Mouse (Mus musculus): ENCODE results near the gene Rhox2h.
"Not testable (repeated sequence)": the region's sequence is repeated elsewhere in the genome, so short reads cannot be mapped to it uniquely, and the experiment has no call there.

The Rhox2h gene

GRCm38 (mm10) chrX:37673177-37673576 is at the start of gene Rhox2h:
Gene Rhox2h, minus strand, starts transcription at chrX:37673277.
- DNase-seq (ENCODE audit: low read depth, low spot score): not testable (repeated sequence)

- no peak for DNase-seq (ENCODE audit: low read depth, low spot score)
These were observed 28.8 kb upstream of the Rhox2h start for GRCm38 (mm10) chrX:37701821-37702387.

- no peak for DNase-seq (ENCODE audit: low read depth, low spot score)
These were observed 19.2 kb upstream of the Rhox2h start for GRCm38 (mm10) chrX:37692261-37692660.

- DNase-seq (ENCODE audit: low read depth, low spot score): no peak
These were observed 10.1 kb upstream of the Rhox2h start for GRCm38 (mm10) chrX:37683031-37683715.

- not testable (repeated sequence) for DNase-seq (ENCODE audit: low read depth, low spot score)
These were observed 4.4 kb downstream of the Rhox2h start, which contains the start of gene Rhox3h for GRCm38 (mm10) chrX:37668664-37669063. Gene Rhox3h, minus strand, starts transcription at chrX:37668764.

GRCm38 (mm10) chrX:37651227-37651626 is 21.9 kb downstream of the Rhox2h start, which contains the start of gene Rhox4g:
Gene Rhox4g, minus strand, starts transcription at chrX:37651327.
- not testable (repeated sequence) for DNase-seq (ENCODE audit: low read depth, low spot score)

GRCm38 (mm10) chrX:37643370-37643769 is 29.7 kb downstream of the Rhox2h start, which contains the start of gene Rhox2g:
Gene Rhox2g, minus strand, starts transcription at chrX:37643470.
- not testable (repeated sequence) for DNase-seq (ENCODE audit: low read depth, low spot score)

- not testable (repeated sequence) for DNase-seq (ENCODE audit: low read depth, low spot score)
These were observed 44.6 kb downstream of the Rhox2h start, which contains the start of gene Rhox3g for GRCm38 (mm10) chrX:37628512-37628911. Gene Rhox3g, minus strand, starts transcription at chrX:37628612.
